Mouse (Mus musculus): Measurements from ENCODE around the gene Cttnbp2. TPM values are rescaled to one million over a fixed set of nuclear protein-coding genes. Genes with fewer than 3 reads are reported as not detected.

Cttnbp2 gene
- total RNA-seq, 2 experiments from 2014 or later = not detected

DNA sequence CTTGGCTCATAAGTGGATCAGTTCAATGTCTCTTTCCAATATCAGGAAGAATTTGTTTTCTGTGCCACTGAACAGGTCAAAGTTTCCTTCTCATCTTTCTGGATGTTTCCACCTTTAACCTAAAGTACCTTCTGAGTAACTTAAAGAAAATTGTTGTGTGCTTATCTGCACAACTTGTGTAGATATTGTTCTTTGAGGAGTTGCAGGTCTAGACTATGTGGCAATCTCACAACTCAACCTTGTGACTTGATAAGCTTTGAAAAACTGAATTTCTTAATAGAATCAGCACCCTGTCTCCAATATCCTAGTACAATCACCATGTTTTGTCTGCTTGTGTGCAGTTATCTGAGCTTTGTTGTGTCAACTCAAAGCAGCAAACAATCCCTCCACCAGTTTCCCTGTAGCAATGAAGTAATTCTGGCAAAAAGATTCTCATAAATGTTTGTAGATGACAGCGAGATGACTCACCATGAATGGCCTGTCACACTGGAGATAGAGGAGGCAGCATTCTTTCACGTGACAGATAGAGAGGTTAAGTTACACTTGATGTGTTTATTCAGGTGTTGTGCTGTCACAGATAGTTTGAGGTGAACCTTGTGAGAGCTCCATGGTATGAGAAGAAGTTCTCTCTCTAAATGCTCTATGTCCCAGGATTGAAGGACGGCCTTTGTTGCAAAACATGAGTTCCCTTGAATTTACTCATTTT lies 165.3 kb downstream of the Cttnbp2 start:
- no peak for ATAC-seq (replicated peaks; ENCODE audit: low FRiP score, poor library complexity, severe bottlenecking)

DNA sequence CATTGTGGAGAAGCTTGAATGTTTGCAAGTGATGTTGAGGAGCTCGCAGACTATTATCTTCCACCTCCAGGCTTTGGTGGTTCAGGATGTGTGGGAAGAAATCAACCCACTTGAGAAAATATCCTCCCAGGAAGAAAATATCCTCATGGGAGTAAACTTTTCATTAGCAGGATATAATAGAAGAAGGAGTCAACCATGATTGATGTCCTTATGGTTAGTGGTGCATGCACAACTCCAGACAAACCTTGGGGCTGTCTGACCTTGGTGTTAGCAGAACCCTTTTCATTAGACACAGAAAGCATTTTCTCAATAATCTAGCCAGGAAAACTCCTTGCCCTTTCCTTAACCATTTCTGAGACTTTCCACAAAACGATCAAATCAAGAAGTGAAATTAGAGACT lies 170.4 kb downstream of the Cttnbp2 start:
- no peak for ATAC-seq (replicated peaks; ENCODE audit: low FRiP score, poor library complexity, severe bottlenecking)

DNA sequence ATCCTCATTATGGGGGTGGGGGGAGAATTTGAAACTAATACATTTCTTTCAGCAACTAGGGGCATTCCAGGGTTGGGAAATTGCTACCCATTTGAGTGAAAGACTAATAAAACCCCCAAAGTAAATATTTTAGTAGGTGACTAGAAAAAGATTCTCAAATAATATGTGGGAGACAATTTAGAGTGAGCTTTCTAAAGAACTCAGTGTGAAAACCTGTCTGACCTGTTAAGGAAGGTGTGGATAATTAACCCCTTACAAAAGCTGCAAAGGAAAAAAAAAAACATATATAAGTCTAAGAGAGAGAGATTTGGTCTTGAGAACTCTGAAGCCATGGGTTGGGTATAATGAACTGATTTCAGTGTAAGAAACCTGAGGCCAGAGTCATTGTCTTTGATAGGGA lies 176.3 kb downstream of the Cttnbp2 start:
- ATAC-seq (replicated peaks; ENCODE audit: low FRiP score, poor library complexity, severe bottlenecking) = no peak

DNA sequence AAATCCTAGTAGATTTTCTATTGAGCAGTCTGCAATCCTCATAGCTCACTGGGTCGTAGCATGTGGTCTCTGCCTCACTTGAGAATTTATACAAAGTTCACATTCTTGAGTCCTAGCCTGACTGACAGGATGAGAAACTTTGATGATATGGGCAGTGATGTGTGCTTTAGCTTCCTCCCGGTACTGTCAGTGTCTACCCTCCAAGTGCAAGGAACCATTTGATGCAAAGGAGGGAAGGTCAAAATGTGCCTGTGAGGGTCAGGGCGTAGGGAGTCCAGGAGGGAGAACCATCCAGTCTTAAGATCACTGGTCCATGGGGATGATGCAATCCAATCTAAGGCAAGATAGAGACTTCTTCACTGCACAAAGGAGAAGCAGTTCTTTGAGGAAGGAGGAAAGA lies 179.2 kb downstream of the Cttnbp2 start:
- ATAC-seq (replicated peaks; ENCODE audit: low FRiP score, poor library complexity, severe bottlenecking) = no peak

DNA sequence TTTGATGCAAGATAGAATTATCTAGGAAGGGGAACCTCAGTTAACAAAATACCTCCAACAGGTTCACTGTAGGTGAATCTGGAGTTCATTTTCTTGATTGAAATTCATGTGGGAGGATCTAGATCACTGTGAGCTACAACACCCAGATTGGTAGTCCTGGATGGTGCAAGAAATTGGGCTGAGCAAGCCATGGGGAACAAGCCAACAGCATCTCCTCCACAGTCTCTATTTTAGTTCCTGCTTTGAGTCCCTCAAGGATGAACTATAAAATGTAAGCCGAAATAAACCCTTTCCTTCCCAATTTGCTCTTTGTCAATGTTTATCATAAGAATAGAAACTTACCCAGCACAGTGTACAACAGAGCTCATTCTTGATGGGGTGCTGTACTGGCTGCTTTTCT lies 191.7 kb downstream of the Cttnbp2 start:
- ATAC-seq (replicated peaks; ENCODE audit: low FRiP score, poor library complexity, severe bottlenecking) = no peak
